8 mouse cellular contexts compared by ENCODE assay signal in genomic region chr1:184824439-184824851, GRCm38 (mm10). TPM values are rescaled to one million over a fixed set of nuclear protein-coding genes. Genes with fewer than 3 reads are reported as not detected.
DNase-seq lines count a peak whose midpoint lies in the region; ATAC-seq lines count a peak whose summit lies in the region.

No protein-coding gene starts in this region.

- ATAC-seq in embryonic facial prominence, embryonic 15.5 days (ENCODE audit: insufficient number of reproducible peaks, low FRiP score, low TSS enrichment, low read depth) = peak; percentile 80
- peak; percentile 82 for ATAC-seq in kidney, embryonic 14.5 days (ENCODE audit: low FRiP score, low TSS enrichment)
- peak; percentile 84 for ATAC-seq in monocyte, adult 5-6 weeks (replicated peaks; ENCODE audit: insufficient number of reproducible peaks, low FRiP score, low TSS enrichment, poor library complexity, severe bottlenecking)

- H3K4me1 ChIP-seq in embryonic facial prominence, embryonic 15.5 days = peaks cover 23% of the 10 kb centered on the region
- H3K4me1 ChIP-seq in heart, embryonic 10.5 days = peaks cover 15% of the 10 kb centered on the region
- peaks cover 5% of the 10 kb centered on the region; the same call in 1 of the 2 replicates for H3K4me1 ChIP-seq in kidney, embryonic 14.5 days (ENCODE audit: control insufficient read depth, insufficient read depth, low read length)

- H3K36me3 ChIP-seq in embryonic facial prominence, embryonic 15.5 days = peaks cover 25% of the 10 kb centered on the region
- H3K36me3 ChIP-seq in heart, embryonic 10.5 days = peaks cover 18% of the 10 kb centered on the region
- peaks cover 9% of the 10 kb centered on the region; the same call in 1 of the 2 replicates for H3K36me3 ChIP-seq in kidney, embryonic 14.5 days (ENCODE audit: control insufficient read depth, insufficient read depth, low read length)

- peak; percentile 92 for DNase-seq in 416B (ENCODE audit: low read depth)
- peak; percentile 89 to 91 for DNase-seq in adrenal gland, postnatal 4 days (ENCODE audit: low spot score in 2 of 2)
- peak; percentile 95 for DNase-seq in heart, embryonic 10.5 days (ENCODE audit: low spot score)
- peak; percentile 92 for DNase-seq in liver
- peak; percentile 68 to 74 for DNase-seq in spleen, postnatal 36 days (ENCODE audit: low spot score in 2 of 2)

- no peaks in the 10 kb centered on the region for H3K9me3 ChIP-seq in embryonic facial prominence, embryonic 15.5 days (replicated peaks)
- H3K9me3 ChIP-seq in heart, embryonic 10.5 days = no peaks in the 10 kb centered on the region
- no peaks in the 10 kb centered on the region for H3K9me3 ChIP-seq in kidney, embryonic 14.5 days (ENCODE audit: control insufficient read depth, low read length)

- H3K4me2 ChIP-seq in embryonic facial prominence, embryonic 15.5 days (replicated peaks) = peak overlapping the region; percentile 27
- H3K4me2 ChIP-seq in kidney, embryonic 14.5 days (replicated peaks; ENCODE audit: low read depth, low read length) = 0 out of 2 replicates have a peak overlapping the region, but pooled peaks have one; percentile 4

- WGBS in embryonic facial prominence, embryonic 15.5 days = 5% methylated on average over 12 of the region's 12 CpGs
- WGBS in heart, embryonic 10.5 days = 4% methylated on average over 12 of the region's 12 CpGs
- WGBS in kidney, embryonic 14.5 days = 4% methylated on average over 12 of the region's 12 CpGs

- no peak overlapping the region for H3K4me3 ChIP-seq in embryonic facial prominence, embryonic 15.5 days (replicated peaks)
- H3K4me3 ChIP-seq in heart, embryonic 10.5 days = peak overlapping the region; percentile 27; the same call in 1 of the 2 replicates
- no peak overlapping the region for H3K4me3 ChIP-seq in kidney, embryonic 14.5 days (ENCODE audit: low read length)

- no peak overlapping the region for H3K27ac ChIP-seq in embryonic facial prominence, embryonic 15.5 days (replicated peaks)
- no peak overlapping the region for H3K27ac ChIP-seq in heart, embryonic 10.5 days
- H3K27ac ChIP-seq in kidney, embryonic 14.5 days (ENCODE audit: low read depth, low read length) = no peak overlapping the region

- H3K27me3 ChIP-seq in embryonic facial prominence, embryonic 15.5 days = no peaks in the 10 kb centered on the region
- 0 out of 2 replicates have a peak, but pooled peaks cover 9% of the 10 kb centered on the region for H3K27me3 ChIP-seq in heart, embryonic 10.5 days (ENCODE audit: insufficient read depth, poor library complexity, severe bottlenecking)
- no peaks in the 10 kb centered on the region for H3K27me3 ChIP-seq in kidney, embryonic 14.5 days (ENCODE audit: control insufficient read depth, insufficient read depth, low read length)

- no peak overlapping the region for H3K9ac ChIP-seq in embryonic facial prominence, embryonic 15.5 days
- H3K9ac ChIP-seq in kidney, embryonic 14.5 days (ENCODE audit: low read depth, low read length) = no peak overlapping the region

RNA-seq across cellular contexts. Expression of gene Marc1, which starts 13.3 kb away (rescaled TPM):
- total RNA-seq in adrenal gland, postnatal 4 days (2021) = 10 to 100 TPM in 1 of 2 experiments, under 1 TPM in 1; 0.98 to 17.2 TPM
- 0.16 and 0.24 TPM in 2 replicates for polyA plus RNA-seq in embryonic facial prominence, embryonic 15.5 days (2015; fragmentation: Nextera tagmentation; extraction: Ambion mirVana)
- 0.21 and 0.70 TPM in 2 replicates for polyA plus RNA-seq in heart, embryonic 10.5 days (2016; fragmentation: Nextera tagmentation; extraction: Ambion mirVana)
- polyA plus RNA-seq in kidney, embryonic 14.5 days (2014; fragmentation: Nextera tagmentation; extraction: Ambion mirVana) = 0.28 and 0.41 TPM in 2 replicates
- total RNA-seq in monocyte, adult 5-6 weeks (2017) = not detected in 3 replicates

RNA-seq across cellular contexts. Expression of gene Marc2, which starts 21.8 kb away (rescaled TPM):
- total RNA-seq in adrenal gland, postnatal 4 days (2021) = 100 to 1,000 TPM; 259 to 308 TPM
- 191 and 202 TPM in 2 replicates for polyA plus RNA-seq in embryonic facial prominence, embryonic 15.5 days (2015; fragmentation: Nextera tagmentation; extraction: Ambion mirVana)
- polyA plus RNA-seq in heart, embryonic 10.5 days (2016; fragmentation: Nextera tagmentation; extraction: Ambion mirVana) = 72.9 and 98.6 TPM in 2 replicates
- 177 and 178 TPM in 2 replicates for polyA plus RNA-seq in kidney, embryonic 14.5 days (2014; fragmentation: Nextera tagmentation; extraction: Ambion mirVana)
- total RNA-seq in monocyte, adult 5-6 weeks (2017) = 44.9 to 78.1 TPM (median 60.4 TPM) in 3 replicates

RNA-seq across cellular contexts. Expression of gene C130074G19Rik, which starts 58.6 kb away (rescaled TPM):
- 10 to 100 TPM; 31.8 to 32.5 TPM for total RNA-seq in adrenal gland, postnatal 4 days (2021)
- polyA plus RNA-seq in embryonic facial prominence, embryonic 15.5 days (2015; fragmentation: Nextera tagmentation; extraction: Ambion mirVana) = 1.6 and 2.5 TPM in 2 replicates
- 0.22 and 0.82 TPM in 2 replicates for polyA plus RNA-seq in heart, embryonic 10.5 days (2016; fragmentation: Nextera tagmentation; extraction: Ambion mirVana)
- polyA plus RNA-seq in kidney, embryonic 14.5 days (2014; fragmentation: Nextera tagmentation; extraction: Ambion mirVana) = 2.2 and 2.3 TPM in 2 replicates
- not detected in 3 replicates for total RNA-seq in monocyte, adult 5-6 weeks (2017)
